Comparison of ENCODE assay signal across 12 mouse cellular contexts in the genomic region with DNA sequence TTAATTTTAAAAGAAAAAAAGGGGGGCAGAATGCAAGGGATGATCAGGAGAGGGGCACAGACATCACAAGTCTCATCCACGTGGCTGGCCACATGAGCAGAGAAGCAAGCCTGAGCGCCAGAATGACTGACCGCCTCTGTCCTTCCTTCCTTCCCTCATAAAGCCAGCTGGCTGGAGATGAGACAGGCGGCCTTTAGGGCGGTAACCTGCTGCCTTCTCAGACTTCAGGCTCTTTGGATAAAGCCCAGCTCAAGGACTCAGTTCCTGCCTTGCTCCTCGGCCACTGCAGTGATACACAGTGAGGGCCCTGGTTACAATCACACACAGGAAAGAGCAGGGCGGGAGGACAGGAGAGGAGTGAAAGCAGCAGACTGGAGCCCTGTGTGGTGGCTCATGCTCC. TPM values are rescaled to one million over a fixed set of nuclear protein-coding genes. Genes with fewer than 3 reads are reported as not detected.
DNase-seq lines count a peak whose midpoint lies in the region; ATAC-seq and TF ChIP-seq lines count a peak whose summit lies in the region.
"Had no signal": no experiment of that assay in that cellular context is flagged by ENCODE, and none has a peak within 500 bp of the region (broad histone marks: within the 10 kb centered on the region; RNA-seq: fewer than 3 reads in every experiment).

No protein-coding gene starts in this region.

- peak; percentile 34 for DNase-seq in NIH3T3 (ENCODE audit: low read depth)
- peak; percentile 86 to 90 for DNase-seq in adrenal gland, postnatal 36 days
- DNase-seq in lung, adult 2 months = peak; percentile 48
- DNase-seq in layer of hippocampus, postnatal 36 days = no peak
- DNase-seq: cerebellum, adult 18-20 months; midbrain, embryonic 14.5 days had no signal

- peaks cover 17% of the 10 kb centered on the region for H3K4me1 ChIP-seq in heart, embryonic 16.5 days (ENCODE audit: control insufficient read depth, insufficient read depth, low read length)
- peaks cover 26% of the 10 kb centered on the region for H3K4me1 ChIP-seq in lung, adult 2 months (ENCODE audit: control insufficient read depth, insufficient read depth, low read length)
- H3K4me1 ChIP-seq in midbrain, embryonic 13.5 days (replicated peaks) = peaks cover 12% of the 10 kb centered on the region; the same call in 1 of the 2 replicates
- peaks cover 13% of the 10 kb centered on the region for H3K4me1 ChIP-seq in forebrain, embryonic 13.5 days
- H3K4me1 ChIP-seq in neural tube, embryonic 15.5 days = 0 out of 2 replicates have a peak, but pooled peaks cover 8% of the 10 kb centered on the region

- H3K36me3 ChIP-seq in heart, embryonic 16.5 days (ENCODE audit: control insufficient read depth, insufficient read depth) = no peaks in the 10 kb centered on the region
- no peaks in the 10 kb centered on the region for H3K36me3 ChIP-seq in midbrain, embryonic 13.5 days
- no peaks in the 10 kb centered on the region for H3K36me3 ChIP-seq in forebrain, embryonic 13.5 days (ENCODE audit: poor library complexity, severe bottlenecking)
- no peaks in the 10 kb centered on the region for H3K36me3 ChIP-seq in neural tube, embryonic 15.5 days
- H3K36me3 ChIP-seq: forebrain, embryonic 12.5 days had no signal

- ATAC-seq in heart, embryonic 16.5 days (replicated peaks; ENCODE audit: extremely low read depth, insufficient read depth, low FRiP score) = peak; percentile 33; the same call in 1 of the 2 replicates
- no peak for ATAC-seq in midbrain, embryonic 13.5 days
- ATAC-seq in forebrain, embryonic 13.5 days = no peak
- no peak for ATAC-seq in neural tube, embryonic 15.5 days (ENCODE audit: low FRiP score)
- ATAC-seq: Patski had no signal

- H3K9me3 ChIP-seq in heart, embryonic 16.5 days (replicated peaks; ENCODE audit: control insufficient read depth, low read length) = no peaks in the 10 kb centered on the region
- H3K9me3 ChIP-seq in midbrain, embryonic 13.5 days = no peaks in the 10 kb centered on the region
- no peaks in the 10 kb centered on the region for H3K9me3 ChIP-seq in forebrain, embryonic 13.5 days (replicated peaks)
- H3K9me3 ChIP-seq in neural tube, embryonic 15.5 days (replicated peaks) = no peaks in the 10 kb centered on the region
- H3K9me3 ChIP-seq: forebrain, embryonic 12.5 days had no signal

- TF ChIP-seq POLR2A in lung, adult 2 months (IDR thresholded peaks at IDR 0.05; ENCODE audit: borderline replicate concordance, extremely low read depth, low read depth, low read length) = peak; percentile 65; the same call in 1 of the 2 replicates

- H3K27me3 ChIP-seq in heart, embryonic 16.5 days (ENCODE audit: control insufficient read depth, insufficient read depth, low read length) = no peaks in the 10 kb centered on the region
- H3K27me3 ChIP-seq in midbrain, embryonic 13.5 days = no peaks in the 10 kb centered on the region
- H3K27me3 ChIP-seq in forebrain, embryonic 13.5 days = no peaks in the 10 kb centered on the region
- H3K27me3 ChIP-seq in neural tube, embryonic 15.5 days (replicated peaks) = no peaks in the 10 kb centered on the region
- H3K27me3 ChIP-seq: forebrain, embryonic 12.5 days; Patski had no signal

- no peak for TF ChIP-seq CTCF in lung, adult 2 months (IDR thresholded peaks at IDR 0.05; ENCODE audit: insufficient read depth, low read length)

- WGBS in heart, embryonic 16.5 days = 40% methylated on average over 7 of the region's 7 CpGs
- 39% methylated on average over 7 of the region's 7 CpGs for WGBS in lung, adult 2 months
- 77% methylated on average over 7 of the region's 7 CpGs for WGBS in midbrain, embryonic 13.5 days
- WGBS in forebrain, embryonic 13.5 days = 74% methylated on average over 7 of the region's 7 CpGs
- 63% methylated on average over 7 of the region's 7 CpGs for whole genome bisulfite sequencing in neural tube, embryonic 15.5 days

- H3K4me2 ChIP-seq in heart, embryonic 16.5 days (ENCODE audit: low read depth, low read length) = no peak overlapping the region
- H3K4me2 ChIP-seq in midbrain, embryonic 13.5 days (replicated peaks) = no peak overlapping the region
- H3K4me2 ChIP-seq in forebrain, embryonic 13.5 days = no peak overlapping the region
- H3K4me2 ChIP-seq in neural tube, embryonic 15.5 days = no peak overlapping the region
- H3K4me2 ChIP-seq: forebrain, embryonic 12.5 days had no signal

- peak overlapping the region; percentile 65 for H3K27ac ChIP-seq in heart, embryonic 16.5 days (ENCODE audit: low read length)
- H3K27ac ChIP-seq in midbrain, embryonic 13.5 days = no peak overlapping the region
- no peak overlapping the region for H3K27ac ChIP-seq in forebrain, embryonic 13.5 days
- H3K27ac ChIP-seq in neural tube, embryonic 15.5 days (replicated peaks) = no peak overlapping the region
- H3K27ac ChIP-seq: forebrain, embryonic 12.5 days had no signal

- no peak overlapping the region for H3K4me3 ChIP-seq in heart, embryonic 16.5 days (ENCODE audit: low read length)
- no peak overlapping the region for H3K4me3 ChIP-seq in lung, adult 2 months (replicated peaks; ENCODE audit: extremely low read depth, low read depth, low read length)
- no peak overlapping the region for H3K4me3 ChIP-seq in midbrain, embryonic 13.5 days (replicated peaks)
- H3K4me3 ChIP-seq in forebrain, embryonic 13.5 days = no peak overlapping the region
- no peak overlapping the region for H3K4me3 ChIP-seq in neural tube, embryonic 15.5 days (replicated peaks)
- H3K4me3 ChIP-seq: forebrain, embryonic 12.5 days had no signal

- H3K9ac ChIP-seq in heart, embryonic 16.5 days (ENCODE audit: low read length) = no peak overlapping the region
- H3K9ac ChIP-seq in midbrain, embryonic 13.5 days (replicated peaks) = no peak overlapping the region
- H3K9ac ChIP-seq in forebrain, embryonic 13.5 days = no peak overlapping the region
- no peak overlapping the region for H3K9ac ChIP-seq in neural tube, embryonic 15.5 days (replicated peaks)
- H3K9ac ChIP-seq: forebrain, embryonic 12.5 days had no signal

RNA-seq across cellular contexts. Expression of a gene that starts 13.8 kb away (rescaled TPM):
- total RNA-seq in adrenal gland, postnatal 36 days (2021) = 10 to 100 TPM; 24.7 to 31.7 TPM
- polyA plus RNA-seq in heart, embryonic 16.5 days (2015; fragmentation: Nextera tagmentation; extraction: Ambion mirVana) = 20.4 and 21.4 TPM in 2 replicates
- 105 and 162 TPM in 2 replicates for polyA plus RNA-seq in lung, adult 2 months (2012; rRNA removed)
- 4.0 and 4.5 TPM in 2 replicates for polyA plus RNA-seq in midbrain, embryonic 13.5 days (2015; fragmentation: Nextera tagmentation; extraction: Ambion mirVana)
- 1 to 10 TPM in 1 of 2 experiments, under 1 TPM in 1; 0.52 to 1.1 TPM for total RNA-seq in layer of hippocampus, postnatal 36 days (2021)
- polyA plus RNA-seq in forebrain, embryonic 13.5 days (2015; fragmentation: Nextera tagmentation; extraction: Ambion mirVana) = 3.5 and 4.4 TPM in 2 replicates
- 5.6 and 6.7 TPM in 2 replicates for polyA plus RNA-seq in neural tube, embryonic 15.5 days (2015; fragmentation: Nextera tagmentation; extraction: Ambion mirVana)

Comparison
In these comparisons a context has a peak if more than half of its experiments do, and no peak if none do; other contexts are left out.
1. DNase-seq: peak in NIH3T3 (single experiment), adrenal gland, postnatal 36 days (2 of 2) and lung, adult 2 months (single experiment); none in layer of hippocampus, postnatal 36 days (0 of 2).